Mouse (Mus musculus) layer of hippocampus, adult 11-12 months (tissue): ENCODE results near the gene Higd1b.
A peak's percentile ranks its signal among the peaks of the same experiment; 100 is the strongest.

Experiments
- DNase-seq: peaks from one replicate; pipeline ENCODE4 v3.0.0; 2022; ENCODE audit warnings: low spot score

Higd1b gene

DNA sequence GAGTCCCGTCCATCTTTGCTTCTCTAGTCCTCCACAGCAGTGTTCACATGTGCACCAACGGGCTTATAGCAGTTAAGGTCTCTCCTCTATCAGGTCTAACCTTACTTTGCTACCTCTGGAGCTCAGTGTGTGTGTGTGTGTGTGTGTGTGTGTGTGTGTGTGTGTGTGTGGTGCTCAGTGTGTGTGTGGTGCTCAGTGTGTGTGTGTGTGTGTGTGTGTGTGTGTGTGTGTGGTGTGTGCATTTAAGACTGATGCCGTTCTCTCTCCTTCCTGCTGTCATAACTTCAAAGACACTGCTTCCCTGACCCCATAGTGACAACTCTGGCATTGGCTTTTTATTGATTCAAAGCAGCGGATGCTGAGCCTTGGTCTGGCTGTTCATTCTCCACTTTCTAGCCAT, at the start of gene Higd1b:
TSS of gene Higd1b (plus strand) at position 301 of the 400 bp plus-strand sequence.
- no peak for DNase-seq

DNA sequence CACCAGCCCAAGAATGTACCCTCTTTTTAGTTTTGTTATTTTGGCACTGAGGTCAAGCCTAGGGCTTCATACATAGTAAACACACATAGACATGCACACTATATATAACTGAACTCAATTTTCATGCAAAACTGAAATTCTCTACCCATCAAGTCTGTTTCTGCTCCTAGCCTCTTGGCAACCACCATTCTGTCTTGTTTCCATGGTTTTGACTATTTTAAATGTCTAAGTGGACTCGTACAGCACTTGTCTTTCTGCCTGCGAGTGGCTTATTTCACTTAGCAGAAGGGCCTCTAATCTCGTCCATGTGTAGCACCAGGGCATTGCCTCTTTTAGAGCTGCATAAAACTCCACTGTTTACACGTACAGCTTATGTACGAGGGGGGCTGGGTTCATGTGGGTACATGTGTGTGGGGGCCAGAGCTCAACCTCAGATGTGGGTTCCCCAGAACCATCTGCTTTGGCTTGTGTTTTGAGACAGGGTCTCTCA, 47.9 kb upstream of the Higd1b start:
- no peak for DNase-seq

DNA sequence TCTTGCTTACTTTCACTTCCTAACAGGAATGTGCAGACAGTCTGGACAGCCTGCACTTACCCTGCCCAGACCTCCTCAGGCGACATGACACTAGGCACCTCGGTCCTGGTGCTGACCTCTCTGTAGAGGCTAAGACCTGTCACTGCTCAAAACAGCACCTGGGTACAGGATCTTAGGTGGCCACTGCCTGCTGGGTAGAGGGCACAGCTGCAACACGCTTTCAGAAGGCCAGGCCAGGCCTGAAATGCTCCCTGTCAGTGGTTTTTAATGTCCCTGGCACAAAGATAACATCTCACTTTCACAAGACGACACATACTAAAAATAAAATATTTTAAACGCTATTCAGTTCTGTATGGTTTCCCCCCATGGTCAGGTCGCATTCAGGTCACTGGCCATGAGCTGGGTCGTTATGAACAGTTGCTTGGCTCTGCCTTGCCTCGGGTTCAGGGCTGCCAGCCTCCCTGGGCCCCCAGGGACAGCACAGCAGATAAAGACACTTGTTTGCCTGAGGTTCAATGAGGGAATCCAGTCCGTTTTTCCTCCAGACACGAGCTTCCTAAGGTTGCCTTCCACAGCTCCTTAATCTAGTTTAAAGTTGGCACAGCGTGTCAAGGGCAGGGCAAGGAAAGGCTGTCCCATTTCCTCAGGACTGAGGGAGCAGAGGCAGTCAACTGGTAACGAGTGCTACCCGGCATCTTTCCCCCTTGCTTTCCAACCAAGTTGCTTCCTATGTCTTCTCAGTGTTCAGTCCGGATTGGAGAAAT, 43.8 kb upstream of the Higd1b start:
- DNase-seq = no peak

GRCm38 (mm10) chr11:102794157-102794556, 41.5 kb upstream of the Higd1b start:
- DNase-seq = no peak

GRCm38 (mm10) chr11:102803453-102803852, 32.2 kb upstream of the Higd1b start:
- no peak for DNase-seq

DNA sequence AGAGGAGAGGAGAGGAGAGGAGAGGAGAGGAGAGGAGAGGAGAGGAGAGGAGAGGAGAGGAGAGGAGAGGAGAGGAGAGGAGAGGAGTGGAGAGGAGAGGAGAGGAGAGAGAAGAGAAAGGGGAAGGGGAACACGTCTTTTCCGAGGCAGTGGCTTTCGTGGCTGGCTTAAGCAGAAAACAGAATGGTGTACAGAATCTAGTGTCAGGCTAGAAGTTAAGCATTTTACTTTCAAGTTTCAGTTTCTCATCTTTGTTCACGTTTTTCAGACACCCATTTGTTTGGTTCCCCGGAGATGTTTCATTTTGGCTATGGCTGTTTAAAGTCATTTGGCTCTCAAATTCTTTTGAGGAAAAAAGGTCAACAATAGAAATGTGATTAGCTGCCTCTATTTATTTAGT, 27.4 kb upstream of the Higd1b start:
- DNase-seq = no peak

- DNase-seq = peak; percentile 15
Observed at GRCm38 (mm10) chr11:102810721-102811485, 24.7 kb upstream of the Higd1b start.

DNA sequence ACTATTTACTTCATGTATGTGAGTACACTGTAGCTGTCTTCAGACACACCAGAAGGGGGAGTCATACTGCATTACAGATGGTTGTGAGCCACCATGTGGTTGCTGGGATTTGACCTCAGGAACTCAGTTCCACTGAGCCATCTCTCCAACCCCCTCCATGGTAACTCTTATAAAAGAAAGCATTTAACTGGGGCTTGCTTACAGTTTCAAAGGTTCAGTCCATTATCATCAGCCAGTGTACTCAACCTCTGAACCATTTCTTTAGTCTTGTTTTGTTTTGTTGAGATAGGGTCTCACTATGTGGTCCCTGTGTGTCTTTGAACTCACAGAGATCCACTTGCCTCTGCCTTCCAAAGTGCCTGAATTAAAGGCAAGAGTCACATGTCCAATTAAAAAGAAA, 20.8 kb upstream of the Higd1b start:
- DNase-seq = no peak

GRCm38 (mm10) chr11:102818121-102819020, 17.3 kb upstream of the Higd1b start:
- DNase-seq = no peak

DNA sequence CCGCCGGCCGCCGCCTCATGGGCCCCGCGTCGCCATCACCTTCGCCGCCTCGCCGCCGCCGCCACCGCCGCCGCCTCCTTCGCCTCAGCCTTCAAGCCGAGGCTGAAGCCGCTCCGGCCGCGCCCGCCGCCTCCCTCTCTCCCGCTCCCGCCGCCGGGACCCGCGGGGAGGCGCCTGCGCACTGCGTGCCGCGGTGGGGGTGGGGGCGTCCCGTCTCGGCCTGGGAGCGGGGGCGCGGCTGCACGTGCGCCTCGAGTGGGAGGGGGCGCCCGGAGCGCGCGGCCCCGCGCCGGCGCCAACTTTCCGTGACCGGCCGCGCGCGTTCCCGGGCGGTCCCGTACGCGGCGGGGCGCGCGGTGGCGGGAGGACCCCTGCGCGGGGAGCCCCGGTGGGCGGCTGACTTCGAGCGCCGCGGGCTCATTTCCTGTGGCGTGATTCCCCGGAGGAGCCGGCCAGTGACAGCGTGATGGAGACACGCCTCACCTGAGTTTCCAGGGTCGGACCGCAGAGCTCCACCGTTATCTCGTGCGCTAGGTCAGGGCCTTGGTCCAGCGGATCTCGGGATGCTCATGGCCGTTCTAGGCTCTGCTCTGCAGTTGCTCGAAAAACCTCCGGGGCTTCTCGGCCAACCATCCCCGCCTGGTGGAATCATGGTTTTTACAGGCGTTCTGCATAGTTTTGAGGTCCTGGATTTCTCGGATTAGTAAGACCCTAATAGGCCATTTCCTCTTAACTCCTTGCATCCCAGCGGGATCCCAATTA, 16.4 kb upstream of the Higd1b start, which contains the start of gene Gjc1:
TSS of gene Gjc1 (minus strand) at position 680 of the 762 bp plus-strand sequence.
- peak; percentile 13 for DNase-seq

DNA sequence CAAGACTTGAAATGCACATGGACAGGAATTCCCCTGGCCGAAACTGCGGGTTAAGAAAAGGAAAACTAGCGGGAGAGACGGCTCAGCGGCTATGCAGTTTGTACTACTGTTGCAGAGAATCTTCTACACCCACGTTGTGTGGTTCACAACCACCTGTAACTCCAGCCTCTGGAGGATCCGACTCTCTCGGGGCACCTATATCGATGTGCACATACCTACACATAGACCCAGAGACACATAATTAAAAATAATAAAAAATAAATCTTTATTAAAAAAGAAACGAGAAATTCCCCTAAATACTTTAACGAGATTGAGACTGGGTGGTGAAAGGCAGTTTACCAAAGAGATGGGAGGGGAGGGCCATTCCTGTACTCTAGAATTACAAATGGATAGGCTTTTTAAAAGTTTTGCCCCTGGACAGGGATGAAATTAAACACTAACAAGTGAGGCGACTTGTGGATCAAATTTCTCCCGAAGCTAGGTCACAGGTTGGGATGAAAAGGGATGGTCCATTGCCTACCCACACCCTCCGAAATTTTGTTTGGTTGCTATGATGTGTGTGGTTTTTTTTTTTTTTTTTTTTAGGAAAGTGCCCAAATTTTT, 15.8 kb upstream of the Higd1b start:
- no peak for DNase-seq

- no peak for DNase-seq
Observed at GRCm38 (mm10) chr11:102820432-102820831, 15.2 kb upstream of the Higd1b start.

GRCm38 (mm10) chr11:102821231-102821630, 14.4 kb upstream of the Higd1b start:
- DNase-seq = no peak

- DNase-seq = no peak
Observed at GRCm38 (mm10) chr11:102826476-102826875, 9.2 kb upstream of the Higd1b start.

DNA sequence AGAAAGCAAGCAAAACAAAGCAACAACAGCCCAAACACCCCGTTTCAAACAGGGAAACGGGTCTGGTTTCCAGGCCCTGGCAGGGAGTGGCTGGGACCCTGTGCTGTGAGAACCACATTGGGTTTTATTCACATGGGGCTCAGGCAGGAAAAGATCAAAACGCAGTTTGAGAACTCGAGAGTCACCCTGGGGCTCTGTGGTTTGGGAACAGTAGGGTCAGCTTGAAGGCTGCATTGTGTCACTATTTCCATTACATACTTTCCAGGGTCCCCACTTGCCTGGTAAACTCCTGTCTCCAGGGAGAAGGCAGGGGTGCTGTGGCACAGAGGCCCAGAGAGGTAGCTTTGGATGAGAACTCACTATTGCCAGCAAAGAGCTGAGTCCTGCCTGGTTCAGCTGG, 8.6 kb upstream of the Higd1b start:
- DNase-seq = no peak

DNA sequence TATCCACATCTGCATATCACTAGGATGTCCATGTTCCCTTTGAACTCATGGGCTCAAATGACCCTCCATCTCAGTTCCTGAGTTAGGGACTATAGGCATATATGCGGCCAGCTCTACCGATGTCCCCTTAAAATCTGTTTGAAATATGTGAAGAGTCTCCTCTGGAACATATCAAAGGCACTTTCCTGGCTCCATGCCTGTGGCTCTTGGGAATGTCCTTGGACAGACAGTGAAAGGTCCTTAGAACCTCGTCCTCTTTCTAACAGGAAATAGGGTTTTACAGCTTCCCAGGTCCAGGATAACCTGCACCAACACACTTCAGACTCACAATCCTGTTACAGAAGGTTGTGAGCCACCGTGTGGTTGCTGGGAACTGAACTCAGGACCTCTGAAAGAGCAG, 5.4 kb upstream of the Higd1b start:
- DNase-seq = no peak

DNA sequence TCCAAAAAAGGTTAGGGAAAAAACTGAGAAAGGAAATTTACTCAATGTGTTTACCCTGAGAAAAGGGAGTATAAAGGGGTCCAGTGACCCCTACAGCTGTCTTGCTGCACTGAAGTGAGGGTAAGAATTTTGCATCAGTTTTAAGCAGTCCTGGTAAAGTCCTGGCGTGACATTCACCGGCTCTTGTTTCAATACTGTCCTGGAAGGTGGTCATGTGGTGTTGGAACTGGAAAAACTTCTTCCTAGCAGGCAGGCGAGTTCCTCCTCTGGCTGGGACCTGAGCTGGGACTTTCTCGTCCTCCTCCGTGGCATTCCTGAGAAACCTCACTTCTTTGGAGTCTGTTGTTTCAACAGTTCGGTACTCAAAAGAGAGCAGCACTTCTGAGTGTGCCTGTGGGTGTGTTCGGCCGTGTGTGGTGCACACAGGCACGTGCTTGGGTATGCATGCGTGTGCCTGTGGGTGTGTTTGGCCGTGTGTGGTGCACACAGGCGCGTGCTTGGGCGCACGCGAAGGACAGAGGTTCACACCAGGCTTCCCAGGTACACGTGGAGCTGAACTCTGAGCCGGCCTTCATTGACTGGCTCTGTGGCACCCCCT, 2.9 kb upstream of the Higd1b start:
- no peak for DNase-seq

GRCm38 (mm10) chr11:102834219-102834618, 1.4 kb upstream of the Higd1b start:
- DNase-seq = no peak

GRCm38 (mm10) chr11:102836146-102836545, 497 bp downstream of the Higd1b start:
- DNase-seq = no peak

- no peak for DNase-seq
Observed at GRCm38 (mm10) chr11:102837385-102837784, 1.7 kb downstream of the Higd1b start.

DNA sequence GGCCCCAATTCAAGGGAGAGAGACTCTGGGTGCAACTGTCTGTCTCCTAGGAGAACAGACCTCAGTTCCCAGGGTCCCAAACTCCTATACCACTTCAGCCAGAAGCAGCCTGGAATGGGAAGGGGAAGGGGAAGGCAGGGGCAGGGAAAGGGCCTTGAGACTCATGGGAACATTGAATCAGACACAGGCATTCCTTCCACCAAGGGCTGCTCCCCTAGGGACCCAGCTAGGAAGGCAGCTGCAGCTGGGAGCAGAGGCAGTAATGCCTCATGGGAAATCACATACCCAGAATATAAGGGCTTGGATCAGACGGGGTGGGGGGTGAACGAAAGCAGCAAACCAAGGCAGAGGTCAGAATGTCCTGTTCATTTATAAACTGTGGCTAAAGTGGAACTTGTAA, 2.5 kb downstream of the Higd1b start:
- no peak for DNase-seq
